Mouse (Mus musculus): ENCODE results near the gene Rps3a1.
A peak's percentile ranks its signal among the peaks of the same experiment; 100 is the strongest.

Gene Rps3a1

DNA sequence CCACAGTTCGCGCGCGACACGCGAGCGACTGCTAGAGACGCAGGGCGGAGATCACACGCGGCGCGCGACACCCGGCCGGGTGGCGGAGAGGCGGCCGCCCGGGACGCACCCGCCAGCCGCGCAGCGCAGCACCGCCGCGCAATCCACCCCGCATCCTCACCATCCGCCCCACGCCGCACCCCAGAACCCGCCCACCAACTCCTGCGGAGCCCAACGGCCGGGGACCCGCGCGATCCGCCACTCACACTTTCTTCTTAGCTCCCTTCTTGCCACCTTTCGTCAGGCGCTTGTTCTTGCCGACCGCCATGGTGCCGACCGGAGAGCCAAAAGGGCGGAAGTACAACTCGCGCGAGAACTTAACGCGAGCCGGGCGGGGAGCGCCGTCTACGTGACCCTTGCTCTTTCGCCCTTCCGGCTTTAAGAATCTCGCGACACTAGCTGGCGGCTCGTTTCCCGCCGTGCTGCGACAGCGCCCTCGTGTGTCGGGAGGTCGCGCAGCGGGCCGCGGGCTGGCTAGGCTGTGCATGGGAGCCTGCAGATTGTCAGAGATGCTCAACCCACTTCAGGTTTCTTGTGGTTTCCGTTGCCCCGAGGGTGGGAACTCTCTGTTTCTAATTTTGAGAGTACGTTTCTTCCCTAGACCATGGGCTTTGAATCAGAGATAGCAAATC lies at the start of gene Rps3a1:
Gene Rps3a1 (minus strand): TSS at position 440 of the 671 bp plus-strand sequence.
- peak; percentile 97 to 98 for DNase-seq (ENCODE audit: low spot score in 2 of 2)

DNA sequence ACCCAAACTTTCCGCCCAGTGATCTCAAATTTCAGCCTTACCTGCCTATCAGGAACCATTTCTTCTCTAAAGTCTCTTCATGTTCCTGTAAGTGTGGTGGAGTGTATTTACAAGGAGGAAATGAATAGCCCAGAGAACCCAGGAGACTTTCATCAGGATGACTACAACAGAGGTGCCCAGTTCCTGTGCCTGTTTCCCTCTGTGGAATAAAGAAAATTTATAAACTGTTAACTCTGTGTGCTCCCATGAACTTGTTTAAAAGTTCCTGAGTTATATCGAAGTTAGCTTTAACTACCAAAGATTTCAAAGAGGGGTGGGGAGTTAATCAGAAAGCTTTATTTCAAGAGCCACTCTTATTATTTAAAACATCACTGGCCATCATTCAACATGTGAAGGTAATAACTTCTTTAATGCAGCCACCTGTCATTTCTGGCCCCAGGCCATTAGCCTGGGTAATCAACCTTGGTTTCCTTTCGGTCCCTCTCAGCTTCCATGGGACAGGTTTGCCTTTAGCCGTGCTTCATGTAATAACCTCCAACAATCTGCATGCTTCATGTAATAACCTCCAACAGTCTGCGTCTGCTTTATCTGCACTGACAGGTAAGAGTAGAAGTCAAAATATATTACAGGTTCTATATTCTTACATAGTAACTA lies 45.4 kb upstream of the Rps3a1 start:
- DNase-seq (ENCODE audit: low spot score in 2 of 2): no peak

DNA sequence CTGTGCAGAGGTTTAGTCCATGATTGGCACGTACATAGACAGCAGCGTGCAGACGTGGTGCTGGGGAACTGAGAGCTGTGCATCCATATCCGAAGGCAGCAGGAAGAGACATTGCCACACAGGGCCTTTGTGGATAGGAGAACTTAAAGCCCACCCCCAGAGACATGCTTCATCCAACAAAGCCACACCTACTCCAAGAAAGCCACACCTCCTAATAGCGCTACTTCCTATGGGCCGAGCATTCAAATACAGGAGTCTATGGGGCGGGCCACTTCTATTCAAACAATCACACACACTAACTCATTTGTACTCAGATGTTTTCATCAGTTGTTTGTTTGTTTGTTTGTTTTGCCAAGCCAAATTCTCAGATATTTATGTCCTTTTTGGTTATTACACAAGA lies 42.0 kb upstream of the Rps3a1 start:
- DNase-seq (ENCODE audit: low spot score in 2 of 2): no peak

DNA sequence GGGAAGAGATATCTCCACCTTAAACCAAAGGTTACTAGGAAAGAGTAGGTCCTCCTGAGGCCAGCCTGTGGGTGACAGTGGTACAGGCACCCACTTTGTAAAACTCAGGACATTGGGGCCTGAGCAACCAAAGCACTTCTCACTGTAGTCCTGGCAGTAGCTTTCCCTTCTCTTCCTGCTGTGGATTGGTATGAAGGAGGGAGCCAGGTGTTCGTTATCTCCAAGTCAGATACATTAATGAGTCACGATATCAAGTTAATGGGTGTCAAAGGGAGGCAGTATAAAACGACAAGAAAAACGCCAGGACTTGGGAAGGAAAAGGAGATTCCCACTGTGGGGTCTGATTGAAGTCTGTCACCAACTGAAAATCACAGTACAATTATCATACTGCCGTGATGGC lies 38.6 kb upstream of the Rps3a1 start:
- no peak for DNase-seq (ENCODE audit: low spot score in 2 of 2)

- DNase-seq (ENCODE audit: low spot score in 2 of 2): no peak
Observed at GRCm38 (mm10) chr3:86179714-86180113, 37.2 kb upstream of the Rps3a1 start.

- DNase-seq (ENCODE audit: low spot score in 2 of 2): no peak
Observed at GRCm38 (mm10) chr3:86168841-86169425, 26.4 kb upstream of the Rps3a1 start.

DNA sequence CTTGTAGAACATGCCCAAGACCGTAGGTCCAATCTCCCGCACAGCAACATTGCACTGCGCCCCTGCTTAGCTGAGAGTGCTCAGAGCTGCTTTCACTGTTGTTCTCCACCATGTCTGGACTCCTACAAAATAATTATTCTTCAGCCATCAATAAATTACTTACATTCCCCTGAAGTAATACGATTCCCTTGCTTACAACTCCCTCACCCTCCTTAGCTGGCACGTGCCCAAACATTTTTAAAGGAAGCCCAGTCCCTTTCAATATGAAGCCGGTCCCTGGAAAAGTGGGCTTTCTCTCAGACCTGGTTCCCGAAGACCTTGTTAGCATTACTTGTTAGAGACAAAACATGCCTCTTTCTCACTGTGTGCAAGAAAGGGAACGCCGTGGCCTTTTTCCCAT lies 7.0 kb upstream of the Rps3a1 start:
- DNase-seq (ENCODE audit: low spot score in 2 of 2): no peak

DNA sequence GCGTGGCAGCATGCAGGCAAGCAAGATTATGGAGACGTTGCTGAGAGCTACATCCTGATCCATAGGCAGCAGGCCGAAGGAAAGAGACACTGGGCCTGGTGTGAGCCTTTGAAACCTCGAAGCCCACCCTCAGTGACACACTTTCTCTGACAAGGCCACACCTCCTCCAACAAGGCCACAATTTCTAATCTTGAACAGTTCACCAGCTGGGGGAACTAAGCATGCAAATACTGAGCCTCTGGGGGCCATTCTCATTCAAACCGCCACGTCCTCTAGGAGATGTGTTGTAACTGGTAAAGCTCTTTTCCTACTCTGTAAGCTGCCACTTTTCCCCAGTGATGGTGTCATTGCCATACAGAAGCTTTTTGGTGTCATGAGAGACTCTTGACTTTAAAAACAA lies 6.6 kb upstream of the Rps3a1 start:
- DNase-seq (ENCODE audit: low spot score in 2 of 2): no peak

DNA sequence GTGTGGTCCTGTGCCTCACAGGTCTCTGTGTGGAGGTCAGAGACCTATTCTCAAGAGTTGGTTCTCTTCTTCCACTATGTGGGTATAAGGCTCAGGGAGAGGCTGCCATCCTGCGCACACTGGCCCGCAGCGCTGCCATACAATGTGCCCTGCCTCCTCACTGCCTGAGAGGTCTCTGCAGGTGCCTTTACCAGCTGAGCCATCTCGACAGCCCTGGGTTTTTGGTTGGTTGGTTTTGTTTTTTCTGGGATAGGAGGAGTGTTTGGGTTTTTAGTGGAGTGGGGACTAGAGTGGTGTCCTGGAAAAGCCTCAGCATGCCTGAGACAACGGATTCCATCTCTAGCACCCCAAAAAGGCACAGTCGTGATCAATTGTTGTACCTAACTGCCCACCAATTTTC lies 841 bp upstream of the Rps3a1 start:
- no peak for DNase-seq (ENCODE audit: low spot score in 2 of 2)

DNA sequence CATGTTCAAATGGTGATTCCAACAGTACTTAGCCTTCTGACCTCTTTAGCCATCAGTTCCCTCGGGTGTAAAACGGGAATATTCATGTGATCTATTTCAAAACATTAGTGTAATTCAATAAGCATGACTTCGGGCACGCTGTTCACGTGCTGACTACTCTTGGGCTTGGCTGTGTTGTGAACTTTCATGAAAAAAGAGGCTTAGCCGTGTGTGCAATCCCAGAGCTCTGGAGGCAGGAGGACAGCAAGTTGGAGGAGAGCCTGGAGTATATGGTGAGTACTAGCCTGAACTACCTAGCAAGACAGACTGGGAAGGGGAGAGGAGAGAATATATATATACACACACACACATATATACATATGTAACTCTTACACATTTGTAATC lies 424 bp upstream of the Rps3a1 start:
- DNase-seq (ENCODE audit: low spot score in 2 of 2): no peak

DNA sequence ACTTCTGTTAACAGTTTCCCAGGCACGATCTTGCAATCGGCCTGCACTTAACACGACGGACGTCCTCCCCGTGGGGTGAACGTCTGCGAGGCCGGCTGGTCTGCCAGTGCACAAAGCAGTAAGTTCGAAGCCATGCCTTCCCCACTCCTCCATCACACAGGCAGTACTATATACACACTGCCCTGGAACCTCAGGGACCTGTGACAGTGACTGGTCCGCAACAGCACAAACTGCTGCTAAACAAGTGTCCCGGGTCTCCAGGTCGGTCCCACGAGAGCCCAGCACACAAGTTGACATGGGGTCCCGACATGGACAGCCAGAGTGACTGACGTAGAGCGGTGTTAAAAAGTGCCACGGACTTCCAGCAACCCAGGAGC lies 628 bp downstream of the Rps3a1 start:
- no peak for DNase-seq (ENCODE audit: low spot score in 2 of 2)

- no peak for DNase-seq (ENCODE audit: low spot score in 2 of 2)
Observed at GRCm38 (mm10) chr3:86141366-86141765, 1.1 kb downstream of the Rps3a1 start.

DNA sequence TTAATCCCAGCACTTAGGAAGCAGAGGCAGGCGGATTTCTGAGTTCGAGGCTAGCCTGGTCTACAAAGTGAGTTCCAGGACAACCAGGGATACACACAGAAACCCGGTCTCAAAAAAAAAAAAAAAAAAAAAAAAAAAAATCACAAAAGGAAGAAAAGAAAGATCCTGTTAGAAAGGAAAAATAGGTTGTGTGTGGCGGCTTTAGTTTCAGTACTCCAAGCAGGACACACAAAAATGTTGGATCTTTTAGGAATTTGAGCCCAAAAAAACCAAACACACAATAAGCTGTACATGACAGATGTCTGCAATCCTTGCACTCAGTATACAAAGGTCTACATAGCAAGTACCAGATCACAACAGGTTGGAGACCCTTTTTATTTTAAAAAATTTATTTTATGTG lies 2.8 kb downstream of the Rps3a1 start:
- DNase-seq (ENCODE audit: low spot score in 2 of 2): no peak

GRCm38 (mm10) chr3:86136936-86137574 lies 5.4 kb downstream of the Rps3a1 start:
- no peak for DNase-seq (ENCODE audit: low spot score in 2 of 2)

DNA sequence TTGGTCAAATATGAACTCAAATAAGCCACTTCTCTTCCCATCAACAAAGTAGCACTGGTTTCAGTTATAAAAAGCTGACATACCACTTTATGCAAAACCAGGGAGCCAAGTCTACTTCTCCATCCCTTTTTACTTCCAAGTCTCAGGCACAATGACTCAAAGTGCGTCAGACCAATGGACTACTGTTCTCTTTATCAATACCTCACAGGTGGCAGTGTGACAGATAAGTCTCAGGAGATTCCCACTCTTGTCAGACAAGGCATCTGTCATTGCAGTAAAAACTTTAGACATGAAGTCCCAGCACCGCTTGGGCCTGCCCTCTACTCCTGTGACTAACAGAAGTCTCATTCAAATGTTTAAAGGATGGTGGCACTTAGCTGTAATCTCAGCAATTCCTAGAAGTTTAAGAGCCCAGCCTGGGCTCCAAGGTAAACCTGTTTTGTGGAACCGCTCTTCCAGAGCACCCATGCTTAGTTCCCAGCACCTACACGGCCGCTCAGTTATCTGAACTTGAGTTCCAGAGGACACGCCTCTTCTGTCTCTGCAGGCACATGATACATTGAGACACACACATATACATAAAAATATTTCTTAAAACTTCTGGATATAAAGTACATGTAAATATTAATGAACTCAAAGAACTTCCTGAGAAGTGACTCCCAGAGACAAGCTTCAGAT lies 6.5 kb downstream of the Rps3a1 start:
- no peak for DNase-seq (ENCODE audit: low spot score in 2 of 2)

GRCm38 (mm10) chr3:86134939-86135638 lies 7.4 kb downstream of the Rps3a1 start:
- DNase-seq (ENCODE audit: low spot score in 2 of 2): no peak

DNA sequence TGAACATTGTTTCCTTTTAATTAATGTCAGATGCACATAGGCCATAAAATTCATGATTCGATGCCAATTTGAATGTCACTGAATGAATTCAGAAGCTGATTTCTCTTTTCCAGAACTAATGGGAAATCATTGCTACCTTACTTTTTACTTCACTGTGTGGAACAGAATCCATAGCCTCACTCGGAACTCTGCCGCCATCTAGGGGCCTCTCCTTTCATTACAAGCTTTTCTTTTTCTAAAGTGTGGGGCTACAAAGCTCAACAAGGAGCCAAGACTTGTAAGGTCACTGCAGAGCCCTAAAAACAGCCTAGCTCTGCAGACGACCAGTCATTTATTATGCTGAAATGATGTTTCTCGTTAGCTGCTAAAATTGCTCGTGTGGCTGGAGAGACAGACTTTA lies 12.7 kb downstream of the Rps3a1 start:
- peak in 1 of 2 experiments; percentile 70 for DNase-seq (ENCODE audit: low spot score in 2 of 2)

DNA sequence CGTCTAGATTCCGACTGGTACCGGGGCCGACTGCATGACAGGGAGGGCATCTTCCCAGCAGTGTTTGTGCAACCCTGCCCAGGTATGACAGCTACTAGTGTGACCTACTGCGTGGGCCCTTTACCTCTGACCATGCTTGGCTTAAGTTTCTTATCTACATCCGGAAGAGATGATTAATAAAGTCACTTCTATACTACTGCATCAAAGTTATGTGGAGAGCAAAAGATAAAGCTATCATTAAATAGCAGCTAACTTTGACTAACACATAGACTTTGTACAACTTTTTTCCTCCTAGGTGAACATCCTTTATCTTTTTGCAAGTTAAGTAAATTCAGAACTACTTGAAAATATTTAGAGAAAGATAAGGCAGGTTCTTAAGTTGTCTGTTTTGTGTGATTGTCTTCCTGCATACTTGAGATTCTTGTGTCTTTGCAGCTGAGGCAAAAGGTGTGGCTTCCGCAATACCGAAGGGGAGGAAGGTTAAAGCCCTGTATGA lies 19.2 kb downstream of the Rps3a1 start:
- no peak for DNase-seq (ENCODE audit: low spot score in 2 of 2)

DNA sequence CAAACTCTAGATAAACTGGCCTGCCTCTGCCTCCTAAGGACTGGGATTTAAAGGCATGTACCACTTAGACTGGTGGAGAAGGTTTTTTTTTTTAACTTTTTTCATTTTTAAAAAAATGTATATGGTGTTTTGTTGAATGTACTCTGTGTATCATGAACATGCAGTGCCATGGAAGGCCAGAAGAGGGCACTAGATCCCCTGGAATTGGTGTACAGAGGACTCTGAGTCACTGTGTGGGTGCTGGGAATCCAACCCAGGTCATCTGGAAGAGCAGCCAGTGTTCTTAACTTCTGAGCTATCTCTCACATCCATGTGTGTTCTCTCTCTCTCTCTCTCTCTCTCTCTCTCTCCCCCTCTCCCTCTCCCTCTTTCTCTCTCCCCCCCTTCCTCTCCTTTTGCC lies 20.3 kb downstream of the Rps3a1 start:
- DNase-seq (ENCODE audit: low spot score in 2 of 2): no peak

DNA sequence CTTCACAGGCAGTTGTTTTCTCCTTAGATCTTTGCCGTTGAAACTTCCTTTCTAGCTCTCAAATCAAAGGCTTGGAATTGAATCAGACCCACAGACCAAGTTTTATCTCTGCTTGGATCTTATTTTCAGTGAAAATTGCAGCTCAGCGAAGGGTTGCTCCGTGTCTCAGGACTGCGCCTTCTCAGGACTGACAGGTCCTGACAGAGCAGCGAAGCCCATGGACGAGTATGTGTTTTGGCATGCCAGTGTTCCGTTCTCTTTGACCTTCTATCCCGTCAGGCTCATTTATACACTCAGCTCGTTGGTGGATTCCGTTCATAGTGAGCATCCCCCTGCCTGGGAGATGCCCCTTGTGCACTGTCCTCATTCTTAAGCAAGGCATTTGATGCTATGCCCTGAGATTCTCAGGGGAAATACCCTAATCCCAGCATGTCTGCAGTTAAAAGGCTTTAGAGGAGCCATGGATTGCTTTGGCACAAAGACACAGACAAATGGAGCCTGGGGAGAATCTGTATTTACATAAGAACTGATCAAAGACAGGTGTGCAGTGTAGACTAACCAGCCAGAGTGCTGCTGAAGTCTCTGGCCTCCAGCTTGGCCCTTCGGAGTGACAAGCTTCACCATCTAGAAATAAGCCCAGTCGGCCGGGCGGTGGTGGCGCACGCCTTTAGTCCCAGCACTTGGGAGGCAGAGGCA lies 23.1 kb downstream of the Rps3a1 start:
- no peak for DNase-seq (ENCODE audit: low spot score in 2 of 2)

- DNase-seq (ENCODE audit: low spot score in 2 of 2): no peak
Observed at GRCm38 (mm10) chr3:86116951-86117350, 25.6 kb downstream of the Rps3a1 start.

All from urinary bladder, postnatal 4 days (tissue).